Mouse (Mus musculus): ENCODE data around the gene Mov10. TPM values are rescaled to one million over a fixed set of nuclear protein-coding genes. Genes with fewer than 3 reads are reported as not detected.
A peak's percentile ranks its signal among the peaks of the same experiment; 100 is the strongest.

Gene Mov10
- total RNA-seq, 2 experiments from 2014 or later = 3.1 to 11.0 TPM

GRCm38 (mm10) chr3:104785284-104785683, 33.1 kb downstream of the Mov10 start:
- no peak for ATAC-seq (replicated peaks; ENCODE audit: low FRiP score, low TSS enrichment, poor library complexity, severe bottlenecking)

- no peak for ATAC-seq (replicated peaks; ENCODE audit: low FRiP score, low TSS enrichment, poor library complexity, severe bottlenecking)
Observed at GRCm38 (mm10) chr3:104783971-104784500, 34.3 kb downstream of the Mov10 start.

- ATAC-seq (replicated peaks; ENCODE audit: low FRiP score, low TSS enrichment, poor library complexity, severe bottlenecking) = no peak
Observed at GRCm38 (mm10) chr3:104782061-104782681, 36.2 kb downstream of the Mov10 start.

GRCm38 (mm10) chr3:104781471-104781903, 36.9 kb downstream of the Mov10 start, which contains the start of gene Fam19a3:
TSS of gene Fam19a3 (minus strand) at chr3:104781840.
- no peak for ATAC-seq (replicated peaks; ENCODE audit: low FRiP score, low TSS enrichment, poor library complexity, severe bottlenecking)

GRCm38 (mm10) chr3:104780561-104781420, 37.6 kb downstream of the Mov10 start, which contains the start of gene Ppm1j:
TSS of gene Ppm1j (plus strand) at chr3:104781056.
- 0 out of 2 replicates have a peak, but pooled peaks have one; percentile 36 for ATAC-seq (replicated peaks; ENCODE audit: low FRiP score, low TSS enrichment, poor library complexity, severe bottlenecking)

- ATAC-seq (replicated peaks; ENCODE audit: low FRiP score, low TSS enrichment, poor library complexity, severe bottlenecking) = peak; percentile 60
Observed at GRCm38 (mm10) chr3:104779949-104780348, 38.4 kb downstream of the Mov10 start.

GRCm38 (mm10) chr3:104777342-104777741, 41.0 kb downstream of the Mov10 start:
- ATAC-seq (replicated peaks; ENCODE audit: low FRiP score, low TSS enrichment, poor library complexity, severe bottlenecking) = no peak; the same call in 1 of the 2 replicates

GRCm38 (mm10) chr3:104773301-104773700, 45.1 kb downstream of the Mov10 start:
- no peak for ATAC-seq (replicated peaks; ENCODE audit: low FRiP score, low TSS enrichment, poor library complexity, severe bottlenecking)

GRCm38 (mm10) chr3:104771460-104771859, 46.9 kb downstream of the Mov10 start:
- no peak for ATAC-seq (replicated peaks; ENCODE audit: low FRiP score, low TSS enrichment, poor library complexity, severe bottlenecking)

- ATAC-seq (replicated peaks; ENCODE audit: low FRiP score, low TSS enrichment, poor library complexity, severe bottlenecking) = no peak
Observed at GRCm38 (mm10) chr3:104770918-104771317, 47.4 kb downstream of the Mov10 start.

GRCm38 (mm10) chr3:104770035-104770434, 48.3 kb downstream of the Mov10 start:
- ATAC-seq (replicated peaks; ENCODE audit: low FRiP score, low TSS enrichment, poor library complexity, severe bottlenecking) = peak; percentile 39; the same call in 1 of the 2 replicates

GRCm38 (mm10) chr3:104769135-104769534, 49.2 kb downstream of the Mov10 start:
- ATAC-seq (replicated peaks; ENCODE audit: low FRiP score, low TSS enrichment, poor library complexity, severe bottlenecking) = 0 out of 2 replicates have a peak, but pooled peaks have one; percentile 41

GRCm38 (mm10) chr3:104767716-104768115, 50.6 kb downstream of the Mov10 start:
- no peak for ATAC-seq (replicated peaks; ENCODE audit: low FRiP score, low TSS enrichment, poor library complexity, severe bottlenecking)

- ATAC-seq (replicated peaks; ENCODE audit: low FRiP score, low TSS enrichment, poor library complexity, severe bottlenecking) = no peak
Observed at GRCm38 (mm10) chr3:104767141-104767540, 51.2 kb downstream of the Mov10 start.

- ATAC-seq (replicated peaks; ENCODE audit: low FRiP score, low TSS enrichment, poor library complexity, severe bottlenecking) = no peak
Observed at GRCm38 (mm10) chr3:104765021-104765420, 53.3 kb downstream of the Mov10 start.

GRCm38 (mm10) chr3:104762103-104762863, 56.1 kb downstream of the Mov10 start:
- ATAC-seq (replicated peaks; ENCODE audit: low FRiP score, low TSS enrichment, poor library complexity, severe bottlenecking) = peak; percentile 78

GRCm38 (mm10) chr3:104758869-104759268, 59.5 kb downstream of the Mov10 start:
- ATAC-seq (replicated peaks; ENCODE audit: low FRiP score, low TSS enrichment, poor library complexity, severe bottlenecking) = no peak

GRCm38 (mm10) chr3:104758406-104758805, 60.0 kb downstream of the Mov10 start:
- peak; percentile 65 for ATAC-seq (replicated peaks; ENCODE audit: low FRiP score, low TSS enrichment, poor library complexity, severe bottlenecking)

- peak; percentile 48 for ATAC-seq (replicated peaks; ENCODE audit: low FRiP score, low TSS enrichment, poor library complexity, severe bottlenecking)
Observed at GRCm38 (mm10) chr3:104752845-104753244, 65.5 kb downstream of the Mov10 start.
